Mouse (Mus musculus) layer of hippocampus, adult 9-10 months (tissue): Measurements from ENCODE around the gene Bnipl.

ENCODE experiments used
- DNase-seq: peaks from one replicate; pipeline ENCODE4 v3.0.0; 2022; ENCODE audit warnings: low spot score

The Bnipl gene

GRCm38 (mm10) chr3:95237541-95238099 is 13.4 kb downstream of the Bnipl start:
- no peak for DNase-seq

- DNase-seq: no peak
These were observed 15.3 kb downstream of the Bnipl start for GRCm38 (mm10) chr3:95235386-95236301.

GRCm38 (mm10) chr3:95233303-95233980 is 17.6 kb downstream of the Bnipl start:
- no peak for DNase-seq

DNA sequence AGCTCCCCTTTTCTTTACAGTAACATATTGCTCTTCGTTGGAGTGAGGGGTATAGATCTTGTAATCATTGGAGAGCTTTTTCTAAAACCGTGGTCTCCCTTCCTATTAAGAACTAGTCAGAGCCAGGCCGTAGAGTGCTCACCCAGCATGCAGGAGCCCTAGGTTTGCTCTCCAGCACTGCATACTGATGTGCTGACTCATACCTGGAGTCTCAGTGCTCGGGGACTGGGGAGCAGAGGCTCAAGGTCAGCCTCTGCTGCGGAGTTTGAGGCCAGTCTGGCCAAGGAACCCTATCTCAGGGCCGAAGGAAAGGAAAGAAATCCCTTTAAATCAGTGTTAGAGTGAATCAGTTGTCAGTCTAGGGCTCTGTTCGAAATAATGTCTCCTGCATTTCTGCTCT is 18.2 kb downstream of the Bnipl start:
- DNase-seq: no peak

DNA sequence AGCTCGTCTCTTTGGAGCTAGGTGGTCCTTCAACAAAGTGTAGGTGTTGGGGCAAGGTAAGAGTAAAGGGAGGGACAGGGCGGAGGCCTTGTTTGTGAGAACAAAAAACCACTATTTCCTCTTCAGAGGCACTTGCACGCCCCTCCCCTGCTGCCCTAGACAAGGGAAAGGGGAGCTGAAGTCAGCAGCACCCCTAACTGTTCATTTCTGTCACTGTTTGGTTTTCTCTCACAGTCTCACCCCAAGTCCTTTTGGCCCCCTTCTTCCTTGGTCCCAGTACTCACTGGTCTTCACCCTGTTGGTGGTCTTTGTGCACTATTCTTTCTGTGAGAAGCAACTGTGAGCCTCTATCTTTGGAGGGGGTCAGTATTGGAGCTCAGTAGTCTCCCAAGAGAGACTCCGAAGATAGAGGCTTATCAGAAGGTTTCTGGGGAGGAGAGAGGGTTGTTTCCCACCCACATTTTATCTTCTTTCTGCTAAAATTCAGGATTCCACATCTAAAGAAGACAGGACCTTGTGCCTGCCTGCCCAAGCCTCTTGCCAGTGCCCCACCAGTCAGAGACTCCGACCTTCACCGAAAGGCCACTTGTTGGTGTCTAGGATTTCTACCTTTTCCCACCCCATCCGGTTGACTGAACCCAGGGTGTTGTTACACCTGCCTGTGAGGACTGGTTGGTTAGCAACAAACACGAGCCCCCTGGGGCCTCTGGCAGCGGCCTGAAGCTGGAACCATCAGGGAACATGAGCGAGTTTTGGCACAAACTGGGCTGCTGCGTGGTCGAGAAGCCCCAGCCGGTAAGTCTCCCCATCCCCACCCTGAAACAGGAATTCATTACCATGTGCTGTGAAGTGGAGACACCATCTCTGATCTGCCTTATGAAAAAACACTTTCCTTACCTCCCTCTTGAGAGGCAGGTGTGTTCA is 19.4 kb downstream of the Bnipl start, which contains the start of gene Mllt11:
TSS of gene Mllt11 (minus strand) at position 874 of the 924 bp plus-strand sequence.
- DNase-seq: no peak

- no peak for DNase-seq
These were observed 20.3 kb downstream of the Bnipl start for GRCm38 (mm10) chr3:95230495-95231297.

DNA sequence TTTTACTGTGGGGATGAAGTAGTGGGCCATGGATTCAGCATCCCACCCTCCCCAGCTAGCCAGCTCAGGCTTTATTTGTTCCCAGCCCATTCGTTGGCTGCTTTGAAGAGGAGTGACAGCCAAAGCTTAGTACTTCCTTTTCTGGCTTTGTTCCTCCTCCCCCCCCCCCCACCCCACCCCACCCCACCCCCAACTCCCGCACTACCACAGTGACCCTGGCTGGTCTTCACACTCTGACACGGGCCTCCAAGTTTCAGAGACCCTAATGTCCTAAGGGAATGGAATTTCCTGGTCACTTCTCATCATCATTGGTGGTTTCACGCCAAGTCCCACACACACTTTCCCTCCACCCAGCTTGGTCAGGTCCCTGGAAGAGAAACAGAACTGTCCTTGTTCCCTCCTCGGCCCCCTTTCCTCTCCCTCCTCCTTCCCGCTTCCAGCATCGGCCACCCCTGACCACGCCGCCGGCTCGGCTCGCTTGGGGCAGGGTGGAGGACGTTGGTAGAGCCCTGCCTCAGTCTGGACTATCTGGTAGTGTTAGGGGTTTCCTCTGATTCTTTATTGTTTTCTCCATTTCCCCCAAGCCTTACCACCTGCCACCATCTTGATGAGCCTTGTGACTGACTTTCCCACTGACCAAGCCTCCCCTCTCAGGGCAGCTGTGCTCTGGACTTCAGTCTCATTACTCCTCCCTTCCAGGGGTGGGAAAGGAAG is 21.1 kb downstream of the Bnipl start:
- DNase-seq: no peak

- no peak for DNase-seq
These were observed 21.9 kb downstream of the Bnipl start for GRCm38 (mm10) chr3:95228894-95229780.

GRCm38 (mm10) chr3:95228148-95228893 is 22.7 kb downstream of the Bnipl start, which contains the start of gene Cdc42se1:
Gene Cdc42se1 (plus strand): TSS chr3:95228732.
- peak; percentile 71 for DNase-seq

- DNase-seq: no peak
These were observed 23.8 kb downstream of the Bnipl start for GRCm38 (mm10) chr3:95227214-95227613.

GRCm38 (mm10) chr3:95224295-95224694 is 26.7 kb downstream of the Bnipl start:
- DNase-seq: no peak

DNA sequence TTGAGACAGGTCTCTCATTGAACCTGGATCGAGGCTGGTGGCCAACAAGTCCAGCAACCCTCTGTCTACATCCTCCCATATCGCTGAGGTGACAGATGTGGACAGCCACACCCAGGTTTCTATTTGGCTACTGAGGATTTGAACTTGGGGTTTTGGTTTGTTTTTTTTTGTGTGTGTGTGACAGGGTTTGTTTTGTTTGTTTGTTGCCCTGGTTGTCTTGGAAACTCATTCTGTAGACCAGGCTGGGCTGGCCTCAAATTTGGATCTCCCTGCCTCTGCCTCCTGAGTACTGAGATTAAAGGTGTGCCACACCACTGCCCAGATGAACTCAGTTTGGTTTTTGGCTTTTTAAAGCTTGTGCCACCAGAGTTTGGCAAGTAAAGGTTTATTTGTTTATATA is 28.0 kb downstream of the Bnipl start:
- no peak for DNase-seq

- DNase-seq: no peak
These were observed 32.4 kb downstream of the Bnipl start for GRCm38 (mm10) chr3:95218466-95219137.

GRCm38 (mm10) chr3:95217255-95218134 is 33.5 kb downstream of the Bnipl start, which contains the start of gene Gabpb2:
Gene Gabpb2 (minus strand): TSS chr3:95217916.
- DNase-seq: peak; percentile 90

- DNase-seq: no peak
These were observed 34.2 kb downstream of the Bnipl start for GRCm38 (mm10) chr3:95216655-95217254.

DNA sequence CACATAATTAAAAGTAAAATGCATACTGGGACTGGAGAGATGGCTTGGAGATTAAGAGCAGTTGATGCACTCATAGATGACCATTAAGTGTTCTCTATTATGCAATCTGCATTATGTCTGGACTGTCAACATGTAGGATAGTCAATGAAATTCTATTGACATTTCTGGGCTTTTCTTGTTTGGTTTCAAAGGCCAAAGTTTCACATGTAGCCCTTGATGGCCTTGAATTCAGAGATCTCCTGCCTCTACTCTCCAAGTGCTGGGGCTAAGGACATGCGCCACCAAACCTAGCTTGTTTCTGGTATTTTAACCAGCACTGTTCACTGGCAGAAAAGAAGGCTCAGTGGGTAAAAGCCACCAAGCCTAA is 37.4 kb downstream of the Bnipl start:
- no peak for DNase-seq
